Mouse (Mus musculus) heart, embryonic 14.5 days (tissue): ENCODE results near the gene Shroom2. TPM values are rescaled to one million over a fixed set of nuclear protein-coding genes. Genes with fewer than 3 reads are reported as not detected.

ENCODE experiments used
- ATAC-seq: fragments of 200-750 bp; cut with Nextera tagmentation; 2 replicates; pipeline ENCODE4 v1.8.0; 2017; ENCODE audit warnings: low read depth, moderate TSS enrichment; ENCODE audit not compliant: insufficient number of reproducible peaks, insufficient read depth, low FRiP score
- H3K27ac ChIP-seq, 2 experiments: fragments of 200-500 bp in 1 of 2; fragments of 300-500 bp in 1 of 2; sonication (generic) in 1 of 2; replicated peaks in 1 of 2; 2 replicates each; pipeline ENCODE4 v1.5.1; 2012 to 2014; ENCODE audit warnings: low read depth in 2 of 2, low read length in 2 of 2, control low read depth in 1 of 2, mild to moderate bottlenecking in 1 of 2, mixed read lengths in 1 of 2; ENCODE audit not compliant: control insufficient read depth in 1 of 2, insufficient read depth in 1 of 2
- H3K27me3 ChIP-seq: fragments of 300-500 bp; sonication (generic); 2 replicates; pipeline ENCODE4 v1.6.1; 2014; ENCODE audit warnings: mild to moderate bottlenecking, low read length, control low read depth; ENCODE audit not compliant: control insufficient read depth, insufficient read depth
- H3K36me3 ChIP-seq: fragments of 300-500 bp; sonication (generic); 2 replicates; pipeline ENCODE4 v1.6.1; 2014; ENCODE audit warnings: mild to moderate bottlenecking, control low read depth, low read length, mixed read lengths; ENCODE audit not compliant: control insufficient read depth, insufficient read depth
- H3K4me1 ChIP-seq, 2 experiments: fragments of 200-500 bp in 1 of 2; fragments of 300-500 bp in 1 of 2; sonication (generic) in 1 of 2; 2 replicates each; pipeline ENCODE4 v1.6.1; 2012 to 2014; ENCODE audit warnings: low read length in 2 of 2, control low read depth in 1 of 2, mixed read lengths in 1 of 2; ENCODE audit not compliant: control insufficient read depth in 2 of 2, insufficient read depth in 2 of 2
- H3K4me2 ChIP-seq: fragments of 300-500 bp; sonication (generic); 2 replicates; pipeline ENCODE4 v1.6.1; 2014; ENCODE audit warnings: mild to moderate bottlenecking, low read length
- H3K4me3 ChIP-seq, 2 experiments: fragments of 200-500 bp in 1 of 2; fragments of 300-500 bp in 1 of 2; sonication (generic) in 1 of 2; 2 replicates each; pipeline ENCODE4 v1.5.1; 2012 to 2014; ENCODE audit warnings: low read length in 2 of 2, mild to moderate bottlenecking in 2 of 2, control low read depth in 1 of 2, low read depth in 1 of 2, moderate library complexity in 1 of 2; ENCODE audit not compliant: control insufficient read depth in 1 of 2, insufficient read depth in 1 of 2
- H3K9ac ChIP-seq: fragments of 300-500 bp; sonication (generic); 2 replicates; pipeline ENCODE4 v1.6.1; 2014; ENCODE audit warnings: mild to moderate bottlenecking, low read length
- H3K9me3 ChIP-seq: fragments of 300-500 bp; sonication (generic); 2 replicates; pipeline ENCODE4 v1.6.1; 2016; ENCODE audit warnings: low read length, control low read depth; ENCODE audit not compliant: control insufficient read depth
- WGBS: fragments of 180-500 bp; shearing (Covaris S2); extraction: QIAGEN DNeasy Blood & Tissue Kit; methylation state at CpG from one replicate; pipeline ENCODE4 v1.1.7; 2014; 5-methylcytosine and 5-hydroxymethylcytosine counted together
- polyA plus RNA-seq: library from polyadenylated mRNA; unstranded; fragments of >200 nt; fragmentation: Nextera tagmentation; extraction: Ambion mirVana; gene quantifications from 2 replicates; pipeline ENCODE4 v1.2.1, GENCODE M21; 2014

Gene Shroom2
- polyA plus RNA-seq = 7.3 TPM in 2 replicates

GRCm38 (mm10) chrX:152768891-152769599 lies at the start of gene Shroom2:
TSS of gene Shroom2 (minus strand) at chrX:152769465.
- Histone ChIP-seq H3K9ac (peak within 1 kb of the TSS; percentile 78), H3K4me1 (no peaks in the 10 kb centered on the region; a peak in 1 of 4 replicates), H3K9me3 (no peaks in the 10 kb centered on the region), H3K36me3 (no peaks in the 10 kb centered on the region), H3K27ac (peak within 1 kb of the TSS; percentile 64 to 71), H3K4me3 (peak within 1 kb of the TSS; percentile 64 to 84), H3K27me3 (no peaks in the 10 kb centered on the region), H3K4me2 (peak within 1 kb of the TSS; percentile 66)
- ATAC-seq = peak; percentile 55
- WGBS = 13% methylated on average over 49 of the region's 55 CpGs

DNA sequence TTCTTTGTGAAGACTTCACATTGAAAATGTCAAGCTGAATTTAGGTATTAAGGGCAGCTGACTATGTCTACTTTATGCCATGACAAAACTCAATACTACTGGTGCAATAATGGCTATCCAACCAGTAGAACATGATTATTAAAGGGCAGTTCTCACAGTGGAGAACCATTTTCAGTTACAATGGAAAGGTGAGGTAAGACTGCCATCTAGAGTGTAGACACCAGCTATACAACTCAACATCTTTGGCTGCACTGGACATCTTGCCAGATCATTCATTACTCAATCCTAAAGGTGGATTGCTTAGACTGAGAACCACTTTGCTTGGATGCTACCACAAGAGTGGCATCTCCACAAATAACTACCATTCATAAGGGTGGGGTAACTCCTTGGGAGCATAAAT lies 49.7 kb upstream of the Shroom2 start:
- H3K27me3 ChIP-seq = no peaks in the 10 kb centered on the region
- no peak overlapping the region for H3K9ac ChIP-seq
- no peak overlapping the region for H3K4me2 ChIP-seq
- no peak for ATAC-seq
- no peak overlapping the region for H3K4me3 ChIP-seq
- H3K4me1 ChIP-seq = no peaks in the 10 kb centered on the region
- no peaks in the 10 kb centered on the region for H3K36me3 ChIP-seq
- no peak overlapping the region for H3K27ac ChIP-seq
- H3K9me3 ChIP-seq = no peaks in the 10 kb centered on the region

- Histone ChIP-seq H3K9me3 (no peaks in the 10 kb centered on the region), H3K4me1 (no peaks in the 10 kb centered on the region), H3K27me3 (no peaks in the 10 kb centered on the region), H3K4me3 (no peak overlapping the region), H3K27ac (no peak overlapping the region), H3K9ac (no peak overlapping the region), H3K36me3 (no peaks in the 10 kb centered on the region), H3K4me2 (no peak overlapping the region)
- no peak for ATAC-seq
- WGBS = 66% methylated on average over 3 of the region's 3 CpGs
Observed at GRCm38 (mm10) chrX:152813339-152813738, 44.1 kb upstream of the Shroom2 start.

DNA sequence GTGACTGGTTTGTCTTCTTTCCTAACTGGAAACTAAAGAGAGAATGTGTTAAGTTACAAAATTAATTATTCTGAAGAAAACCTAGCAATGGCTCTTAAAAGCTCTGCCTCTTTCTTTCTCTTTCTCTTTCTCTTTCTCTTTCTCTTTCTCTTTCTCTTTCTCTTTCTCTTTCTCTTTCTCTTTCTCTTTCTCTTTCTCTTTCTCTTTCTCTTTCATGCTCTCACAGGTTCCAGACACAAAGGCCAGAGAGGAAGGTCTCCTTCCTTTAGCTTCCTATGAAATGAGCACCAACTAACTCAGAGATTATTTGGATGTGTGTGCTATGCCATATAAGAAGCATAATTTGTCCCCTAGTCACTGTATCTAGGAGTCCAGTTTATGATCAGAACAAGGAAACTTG lies 36.1 kb upstream of the Shroom2 start:
- no peak overlapping the region; a peak in 1 of 4 replicates for H3K27ac ChIP-seq
- no peaks in the 10 kb centered on the region for H3K4me1 ChIP-seq
- H3K27me3 ChIP-seq = no peaks in the 10 kb centered on the region
- H3K9ac ChIP-seq = no peak overlapping the region
- ATAC-seq = no peak
- H3K9me3 ChIP-seq = no peaks in the 10 kb centered on the region
- H3K4me2 ChIP-seq = no peak overlapping the region
- H3K36me3 ChIP-seq = no peaks in the 10 kb centered on the region
- H3K4me3 ChIP-seq = no peak overlapping the region

- Histone ChIP-seq H3K4me3 (no peak overlapping the region), H3K9ac (no peak overlapping the region), H3K27ac (no peak overlapping the region), H3K9me3 (no peaks in the 10 kb centered on the region), H3K4me2 (no peak overlapping the region), H3K36me3 (no peaks in the 10 kb centered on the region), H3K4me1 (no peaks in the 10 kb centered on the region), H3K27me3 (no peaks in the 10 kb centered on the region)
- WGBS = 61% methylated on average over 2 of the region's 2 CpGs
- ATAC-seq = no peak
Observed at GRCm38 (mm10) chrX:152788611-152789010, 19.3 kb upstream of the Shroom2 start.

DNA sequence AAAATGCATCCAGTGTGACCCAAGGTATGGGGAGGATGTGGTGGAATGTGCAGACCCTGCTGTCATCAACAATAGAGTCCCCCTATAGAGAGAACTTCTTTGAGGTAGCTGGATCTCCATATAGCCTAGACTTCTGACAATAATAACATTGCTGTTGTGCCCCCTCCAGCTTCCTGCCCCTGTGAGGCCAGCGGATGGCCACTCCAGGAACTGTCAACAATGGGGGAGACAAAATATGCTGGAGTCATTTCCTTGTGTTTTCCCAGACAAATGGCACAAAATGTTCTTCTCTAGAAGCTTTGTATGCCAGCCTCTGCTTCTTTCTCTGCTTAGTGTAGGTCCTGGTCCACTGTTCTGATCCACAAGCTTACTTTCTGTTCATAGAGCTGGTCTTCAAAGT lies 18.9 kb upstream of the Shroom2 start:
- Histone ChIP-seq H3K4me3 (no peak overlapping the region), H3K4me2 (no peak overlapping the region), H3K4me1 (no peaks in the 10 kb centered on the region), H3K9ac (no peak overlapping the region), H3K27ac (no peak overlapping the region), H3K27me3 (no peaks in the 10 kb centered on the region), H3K36me3 (no peaks in the 10 kb centered on the region), H3K9me3 (no peaks in the 10 kb centered on the region)
- 53% methylated on average over 1 of the region's 1 CpGs for WGBS
- no peak for ATAC-seq

DNA sequence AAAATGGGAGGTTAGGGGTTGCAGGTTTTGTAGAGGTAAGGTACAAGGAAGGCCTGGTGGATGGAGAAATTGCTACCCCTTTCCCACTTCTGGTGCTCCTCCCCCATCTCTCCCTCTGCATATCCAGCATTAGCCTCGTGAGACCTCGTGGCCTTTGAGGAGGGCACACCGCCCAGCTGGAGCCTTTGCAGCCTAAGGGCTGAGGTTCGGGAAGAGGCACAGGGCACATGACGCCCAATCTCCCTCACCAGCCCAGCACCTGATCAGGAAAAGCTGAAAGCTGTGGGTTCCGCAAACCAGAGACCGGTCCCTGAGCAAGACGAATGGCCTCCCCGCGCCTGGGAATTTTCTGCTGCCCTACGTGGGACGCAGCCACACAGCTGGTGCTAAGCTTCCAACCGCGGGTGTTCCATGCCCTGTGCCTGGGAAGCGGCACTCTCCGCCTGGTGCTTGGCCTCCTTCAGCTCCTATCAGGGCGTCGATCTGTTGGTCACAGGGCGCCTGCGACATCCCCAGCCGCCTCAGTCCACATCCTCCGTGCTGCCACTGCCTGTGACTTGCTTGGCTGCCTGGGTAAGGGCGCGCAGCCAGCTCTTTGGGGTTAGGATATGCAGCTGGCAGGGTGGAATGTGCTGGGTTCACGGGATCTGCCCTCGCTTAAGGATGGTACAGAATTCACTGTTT lies 12.6 kb upstream of the Shroom2 start, which contains the start of gene Gpr143:
Gpr143 (plus strand) TSS at position 202 of the 684 bp plus-strand sequence.
- H3K9ac ChIP-seq = peak within 1 kb of the TSS; percentile 38
- WGBS = 14% methylated on average over 26 of the region's 26 CpGs

More for the DNA sequence above, 12.6 kb upstream of the Shroom2 start, which contains the start of gene Gpr143:
- peak within 1 kb of the TSS; percentile 32 to 35 for H3K4me3 ChIP-seq
- H3K27ac ChIP-seq = no peak within 1 kb of the TSS
- ATAC-seq = no peak
- no peaks in the 10 kb centered on the region for H3K36me3 ChIP-seq
- H3K4me2 ChIP-seq = peak within 1 kb of the TSS; percentile 66
- H3K4me1 ChIP-seq = peaks cover 0 to 3% of the 10 kb centered on the region in 2 experiments; a peak in 1 of 4 replicates
- no peaks in the 10 kb centered on the region for H3K27me3 ChIP-seq
- no peaks in the 10 kb centered on the region for H3K9me3 ChIP-seq
